Mouse (Mus musculus) heart, adult 18-20 months (tissue): ENCODE measurements around the gene S1pr4. TPM values are rescaled to one million over a fixed set of nuclear protein-coding genes. Genes with fewer than 3 reads are reported as not detected.

Experiments used
- DNase-seq, 2 experiments: peaks; one replicate each; pipeline ENCODE4 v3.0.0; 2021 to 2022; ENCODE audit warnings: mixed read lengths in 1 of 2
- total RNA-seq, 2 experiments: library from RNA; stranded (reverse); gene quantifications; 2 replicates each; pipeline ENCODE4 v1.2.3; 2021

S1pr4 gene
- total RNA-seq, 2 experiments from 2014 or later: 1.2 to 2.8 TPM

- peak in 1 of 2 experiments; percentile 66 for DNase-seq
Measured at GRCm38 (mm10) chr10:81519227-81519977, 19.5 kb upstream of the S1pr4 start.

- peak; percentile 65 to 82 for DNase-seq
Measured at GRCm38 (mm10) chr10:81518546-81518945, 18.6 kb upstream of the S1pr4 start.

- DNase-seq: no peak
Measured at GRCm38 (mm10) chr10:81517227-81517626, 17.3 kb upstream of the S1pr4 start.

DNA sequence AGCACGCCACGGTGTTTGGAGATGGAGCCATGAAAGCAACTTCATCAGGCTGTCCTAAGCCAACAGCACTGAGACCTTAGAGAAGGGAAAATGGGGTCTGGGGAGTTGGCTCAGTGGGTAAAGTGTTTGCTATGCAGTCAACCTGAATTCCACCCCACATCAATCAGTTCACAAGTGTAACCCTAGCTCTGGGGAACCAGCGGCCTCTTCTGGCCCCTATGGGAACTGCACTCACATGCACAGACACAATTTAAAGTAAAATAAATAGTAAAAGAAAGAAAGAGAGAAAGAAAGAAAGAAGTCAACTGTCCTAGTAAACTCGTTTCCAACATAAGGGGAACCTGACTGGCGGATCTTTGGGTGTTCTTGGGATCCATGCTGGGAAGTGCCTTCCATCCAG lies 13.9 kb upstream of the S1pr4 start:
- DNase-seq: no peak

- no peak for DNase-seq
Measured at GRCm38 (mm10) chr10:81510246-81510810, 10.4 kb upstream of the S1pr4 start.

DNA sequence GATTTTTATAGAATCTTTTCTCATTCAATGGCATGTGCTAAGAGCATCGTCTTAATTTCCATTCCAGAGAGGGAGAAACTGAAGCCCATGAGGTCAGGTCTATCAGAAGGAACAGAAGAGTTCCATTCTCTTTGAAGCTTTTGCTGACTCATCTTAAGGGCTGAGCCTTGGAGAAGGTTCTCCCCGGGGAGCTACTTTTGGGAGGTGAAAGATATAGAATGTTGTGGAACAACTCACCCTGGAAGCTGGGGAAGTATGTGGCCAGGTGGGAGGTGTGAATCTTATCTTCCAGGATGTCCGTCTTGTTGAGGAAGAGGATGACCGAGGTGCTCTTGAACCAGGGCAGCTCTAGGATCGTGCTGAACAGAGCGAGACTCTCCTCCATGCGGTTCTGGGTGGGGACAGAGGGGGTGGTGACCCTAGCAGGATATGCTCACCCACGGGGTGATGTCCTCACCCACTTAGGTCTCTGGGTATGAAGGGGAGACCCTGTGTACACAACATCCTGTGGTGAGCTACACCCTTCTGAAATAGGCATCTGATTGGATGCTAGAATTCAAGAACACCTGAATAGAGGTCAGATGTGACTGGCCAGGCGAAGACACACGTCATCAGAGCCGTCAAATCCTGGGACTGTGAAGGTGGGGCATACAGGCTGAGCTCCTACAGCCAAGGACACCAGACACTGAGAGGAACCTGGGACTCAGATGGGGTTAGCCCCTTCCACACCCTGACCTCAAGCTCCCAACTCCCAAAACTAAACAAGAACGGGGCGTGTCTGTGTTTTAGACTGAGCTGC lies 8.0 kb upstream of the S1pr4 start:
- DNase-seq: no peak

GRCm38 (mm10) chr10:81507095-81507494 lies 7.2 kb upstream of the S1pr4 start:
- DNase-seq: no peak

- no peak for DNase-seq
Measured at GRCm38 (mm10) chr10:81505016-81505664, 5.2 kb upstream of the S1pr4 start.

- DNase-seq: peak; percentile 84 to 96
Measured at GRCm38 (mm10) chr10:81502658-81503057, 2.7 kb upstream of the S1pr4 start.

DNA sequence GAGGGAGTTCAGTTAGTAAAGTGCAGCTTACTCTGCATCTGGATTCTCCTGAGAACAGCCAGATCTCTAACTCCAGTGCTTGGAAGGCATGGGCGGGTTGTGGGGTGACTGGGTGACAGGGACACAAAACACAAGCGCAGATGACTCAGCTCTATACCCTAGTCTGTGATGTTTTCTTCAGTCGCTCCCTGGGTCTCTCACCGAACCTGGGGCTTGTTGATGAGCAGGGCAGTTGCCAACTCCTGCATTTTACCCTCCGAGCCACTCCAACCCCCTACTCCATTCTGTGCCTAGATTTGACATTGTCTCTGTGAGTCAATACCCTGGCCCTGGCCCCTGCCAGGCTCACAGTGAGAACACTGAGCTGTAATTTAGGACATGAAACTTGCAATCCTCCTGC lies 1.9 kb upstream of the S1pr4 start:
- DNase-seq: no peak

DNA sequence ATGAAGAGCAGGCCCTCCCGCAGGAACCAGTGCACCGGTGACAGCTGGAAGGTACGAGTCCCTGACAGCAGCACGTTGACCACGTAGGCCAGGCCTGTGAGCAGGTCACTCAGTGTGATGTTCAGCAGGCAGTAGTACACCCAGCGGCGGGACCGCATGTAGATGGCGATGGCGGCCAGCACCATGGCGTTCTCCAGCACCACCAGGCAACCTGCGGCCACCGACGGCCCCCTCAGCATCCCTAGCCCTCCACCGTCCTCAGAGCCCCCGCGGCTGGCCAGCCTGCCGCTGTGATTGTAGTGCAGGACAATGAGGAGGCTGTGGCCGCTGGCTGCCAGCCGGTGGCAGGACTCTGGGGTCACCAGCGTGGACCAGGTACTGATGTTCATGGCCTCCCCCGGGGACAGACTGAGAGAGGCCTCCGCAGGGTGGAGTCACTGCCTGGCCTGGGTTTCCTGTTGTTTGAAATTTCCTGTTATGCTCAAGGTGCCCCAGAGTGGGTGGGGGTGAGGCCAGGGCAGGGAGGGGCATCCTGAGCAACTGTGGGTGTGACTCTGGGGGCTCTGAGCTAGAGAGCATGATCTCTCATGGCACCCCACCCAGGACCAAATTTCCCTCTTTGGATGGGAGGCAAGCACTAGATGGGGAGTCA lies 556 bp downstream of the S1pr4 start:
- peak in 1 of 2 experiments; percentile 80 for DNase-seq

- no peak for DNase-seq
Measured at GRCm38 (mm10) chr10:81498316-81499249, 1.3 kb downstream of the S1pr4 start.

DNA sequence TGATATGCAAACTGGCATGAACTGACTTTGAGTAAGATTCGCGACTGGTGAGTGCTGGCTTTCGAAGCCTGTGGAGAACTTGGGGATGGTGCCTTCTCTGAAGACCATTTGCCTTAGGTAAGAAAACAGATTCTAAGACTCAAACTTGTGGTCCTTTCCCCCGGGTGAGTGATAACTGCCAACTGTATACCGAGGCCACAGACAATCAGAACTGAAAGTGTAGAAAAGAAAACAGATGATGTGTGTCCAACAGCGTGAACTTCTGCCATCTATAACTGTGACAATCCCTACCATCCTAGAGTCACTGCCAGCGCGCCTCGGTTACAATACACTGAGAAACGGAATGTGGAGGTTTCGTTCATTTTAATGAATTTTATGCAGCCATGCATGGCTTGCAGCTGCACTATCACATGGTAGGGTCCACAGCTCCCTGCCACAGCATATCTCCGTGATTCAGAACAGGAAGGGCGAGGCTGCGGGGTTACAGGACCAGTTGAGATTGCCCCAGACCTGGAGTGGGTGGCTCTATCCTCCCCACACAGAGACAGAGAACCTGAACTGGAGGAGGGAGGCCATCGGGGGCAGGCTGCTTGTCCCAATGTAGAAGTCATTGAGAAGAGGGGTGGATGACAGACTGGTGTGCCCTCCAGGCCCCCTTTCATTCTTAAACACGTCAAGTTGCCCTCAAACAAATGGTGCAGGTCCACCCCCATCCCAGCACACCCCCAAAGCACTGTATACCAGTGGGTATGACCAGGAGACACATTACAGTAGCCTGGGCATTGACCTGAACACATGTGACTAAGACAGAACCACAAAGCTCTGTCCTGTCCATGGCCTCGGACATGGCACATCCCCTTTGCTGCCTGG lies 2.3 kb downstream of the S1pr4 start:
- DNase-seq: no peak

- no peak for DNase-seq
Measured at GRCm38 (mm10) chr10:81496969-81497368, 3.0 kb downstream of the S1pr4 start.

DNA sequence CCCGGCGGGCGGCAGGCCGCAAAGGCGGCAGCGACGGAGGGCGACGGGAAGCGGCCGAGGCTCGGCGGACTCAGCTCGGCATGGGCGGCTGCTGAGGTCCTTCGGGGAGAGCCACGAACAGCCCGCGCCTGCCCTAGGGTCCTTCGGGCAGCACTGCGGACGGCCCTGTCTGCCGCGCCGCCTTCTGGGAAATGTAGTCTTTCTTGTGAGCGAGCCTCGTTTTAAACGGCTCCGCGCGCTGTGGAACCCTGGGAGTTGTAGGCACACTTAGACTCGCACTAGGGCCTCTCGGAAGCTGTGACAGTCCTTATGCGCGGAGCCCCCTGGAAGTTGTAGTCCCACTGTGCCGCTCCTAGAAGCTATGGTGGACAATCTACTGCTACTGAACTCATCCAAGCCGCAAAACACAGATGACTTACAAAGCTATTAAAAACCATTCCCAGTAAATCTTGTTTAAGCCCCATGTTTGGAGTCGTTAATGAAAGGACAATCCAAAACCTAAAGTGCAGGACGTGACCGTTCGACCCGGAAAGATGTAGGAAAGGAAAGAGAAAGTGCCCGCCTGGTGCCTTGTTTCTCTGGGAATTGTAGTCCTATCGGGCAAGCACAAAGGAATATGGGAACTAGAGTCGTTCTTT lies 3.5 kb downstream of the S1pr4 start, which contains the start of gene Ncln:
Gene Ncln, minus strand, starts transcription at position 129 of the 638 bp plus-strand sequence.
- peak; percentile 99 for DNase-seq

GRCm38 (mm10) chr10:81495616-81496263 lies 4.2 kb downstream of the S1pr4 start:
- DNase-seq: no peak

GRCm38 (mm10) chr10:81495151-81495550 lies 4.8 kb downstream of the S1pr4 start:
- DNase-seq: no peak

- DNase-seq: no peak
Measured at GRCm38 (mm10) chr10:81494260-81495041, 5.5 kb downstream of the S1pr4 start.
